Mouse (Mus musculus): ENCODE measurements around the gene Ifit1bl2. TPM values are rescaled to one million over a fixed set of nuclear protein-coding genes. Genes with fewer than 3 reads are reported as not detected.
"Not testable (repeated sequence)": the region's sequence is repeated elsewhere in the genome, so short reads cannot be mapped to it uniquely, and the experiment has no call there.

Gene Ifit1bl2
- polyA plus RNA-seq, 1 experiment from 2014 or later: 0.32 TPM

- not testable (repeated sequence) for H3K36me3 ChIP-seq (ENCODE audit: insufficient read depth, low read length); H3K4me2 ChIP-seq (ENCODE audit: low read length); DNase-seq (ENCODE audit: low spot score); H3K4me1 ChIP-seq (replicated peaks; ENCODE audit: insufficient read depth, low read length); H3K9me3 ChIP-seq (replicated peaks; ENCODE audit: low read length); H3K9ac ChIP-seq (ENCODE audit: low read depth, low read length); H3K27ac ChIP-seq; H3K27me3 ChIP-seq (ENCODE audit: insufficient read depth, low read length); ATAC-seq (replicated peaks; ENCODE audit: low FRiP score, low read depth); H3K4me3 ChIP-seq (replicated peaks; ENCODE audit: low read depth, low read length)
- WGBS: 77% methylated on average over 5 of the region's 5 CpGs
- TF ChIP-seq CTCF (IDR thresholded peaks at IDR 0.05; ENCODE audit: low read depth): peak; percentile 47
Measured at GRCm38 (mm10) chr19:34585740-34586458, 54.6 kb downstream of the Ifit1bl2 start.

- H3K4me1 ChIP-seq (replicated peaks; ENCODE audit: insufficient read depth, low read length); H3K9ac ChIP-seq (ENCODE audit: low read depth, low read length); H3K4me2 ChIP-seq (ENCODE audit: low read length); H3K27me3 ChIP-seq (ENCODE audit: insufficient read depth, low read length); H3K9me3 ChIP-seq (replicated peaks; ENCODE audit: low read length); H3K4me3 ChIP-seq (replicated peaks; ENCODE audit: low read depth, low read length); DNase-seq (ENCODE audit: low spot score); H3K36me3 ChIP-seq (ENCODE audit: insufficient read depth, low read length): not testable (repeated sequence)
- ATAC-seq (replicated peaks; ENCODE audit: low FRiP score, low read depth): peak; percentile 76
- peak within 1 kb of the TSS; percentile 68; the same call in 1 of the 2 replicates for H3K27ac ChIP-seq
- WGBS: 22% methylated on average over 2 of the region's 2 CpGs
Measured at GRCm38 (mm10) chr19:34583126-34583766, 57.3 kb downstream of the Ifit1bl2 start, which contains the start of gene Ifit3. Gene Ifit3 (plus strand): TSS chr19:34583531.

- not testable (repeated sequence) for H3K9ac ChIP-seq (ENCODE audit: low read depth, low read length); H3K9me3 ChIP-seq (replicated peaks; ENCODE audit: low read length); DNase-seq (ENCODE audit: low spot score); H3K27me3 ChIP-seq (ENCODE audit: insufficient read depth, low read length); H3K4me2 ChIP-seq (ENCODE audit: low read length); H3K36me3 ChIP-seq (ENCODE audit: insufficient read depth, low read length); H3K4me1 ChIP-seq (replicated peaks; ENCODE audit: insufficient read depth, low read length); H3K4me3 ChIP-seq (replicated peaks; ENCODE audit: low read depth, low read length)
- H3K27ac ChIP-seq: peak overlapping the region; percentile 68; the same call in 1 of the 2 replicates
- 61% methylated on average over 2 of the region's 2 CpGs for WGBS
- ATAC-seq (replicated peaks; ENCODE audit: low FRiP score, low read depth): peak; percentile 80
Measured at GRCm38 (mm10) chr19:34582696-34583095, 57.8 kb downstream of the Ifit1bl2 start.

GRCm38 (mm10) chr19:34577121-34577520 lies 63.4 kb downstream of the Ifit1bl2 start:
- no peak overlapping the region for H3K27ac ChIP-seq
- DNase-seq (ENCODE audit: low spot score) (no peak), ATAC-seq (replicated peaks; ENCODE audit: low FRiP score, low read depth) (no peak)

GRCm38 (mm10) chr19:34573650-34574049 lies 66.9 kb downstream of the Ifit1bl2 start:
- H3K4me3 ChIP-seq (replicated peaks; ENCODE audit: low read depth, low read length): no peak overlapping the region
- H3K4me1 ChIP-seq (replicated peaks; ENCODE audit: insufficient read depth, low read length): no peaks in the 10 kb centered on the region
- WGBS: 93% methylated on average over 5 of the region's 5 CpGs
- H3K9me3 ChIP-seq (replicated peaks; ENCODE audit: low read length): no peaks in the 10 kb centered on the region
- ATAC-seq (replicated peaks; ENCODE audit: low FRiP score, low read depth) (no peak), DNase-seq (ENCODE audit: low spot score) (no peak)
- no peak overlapping the region for H3K27ac ChIP-seq
- no peak overlapping the region for H3K4me2 ChIP-seq (ENCODE audit: low read length)
- H3K27me3 ChIP-seq (ENCODE audit: insufficient read depth, low read length): no peaks in the 10 kb centered on the region
- H3K36me3 ChIP-seq (ENCODE audit: insufficient read depth, low read length): no peaks in the 10 kb centered on the region
- no peak overlapping the region for H3K9ac ChIP-seq (ENCODE audit: low read depth, low read length)
- no peak for TF ChIP-seq CTCF (IDR thresholded peaks at IDR 0.05; ENCODE audit: low read depth)

More at GRCm38 (mm10) chr19:34577121-34577520, 63.4 kb downstream of the Ifit1bl2 start:
- TF ChIP-seq CTCF (IDR thresholded peaks at IDR 0.05; ENCODE audit: low read depth): no peak
- Histone ChIP-seq H3K9ac (ENCODE audit: low read depth, low read length) (no peak overlapping the region), H3K27me3 (ENCODE audit: insufficient read depth, low read length) (no peaks in the 10 kb centered on the region), H3K4me1 (replicated peaks; ENCODE audit: insufficient read depth, low read length) (no peaks in the 10 kb centered on the region), H3K9me3 (replicated peaks; ENCODE audit: low read length) (no peaks in the 10 kb centered on the region), H3K4me3 (replicated peaks; ENCODE audit: low read depth, low read length) (no peak overlapping the region), H3K4me2 (ENCODE audit: low read length) (no peak overlapping the region), H3K36me3 (ENCODE audit: insufficient read depth, low read length) (no peaks in the 10 kb centered on the region)
- WGBS: 68% methylated on average over 1 of the region's 1 CpGs

- Histone ChIP-seq H3K4me3 (replicated peaks; ENCODE audit: low read depth, low read length) (no peak overlapping the region), H3K4me1 (replicated peaks; ENCODE audit: insufficient read depth, low read length) (no peaks in the 10 kb centered on the region), H3K9me3 (replicated peaks; ENCODE audit: low read length) (no peaks in the 10 kb centered on the region), H3K4me2 (ENCODE audit: low read length) (no peak overlapping the region), H3K27ac (no peak overlapping the region), H3K36me3 (ENCODE audit: insufficient read depth, low read length) (no peaks in the 10 kb centered on the region), H3K9ac (ENCODE audit: low read depth, low read length) (no peak overlapping the region), H3K27me3 (ENCODE audit: insufficient read depth, low read length) (no peaks in the 10 kb centered on the region)
- 91% methylated on average over 1 of the region's 1 CpGs for WGBS
- DNase-seq (ENCODE audit: low spot score): no peak
- no peak for TF ChIP-seq CTCF (IDR thresholded peaks at IDR 0.05; ENCODE audit: low read depth)
- no peak for ATAC-seq (replicated peaks; ENCODE audit: low FRiP score, low read depth)
Measured at GRCm38 (mm10) chr19:34571080-34571479, 69.5 kb downstream of the Ifit1bl2 start.

All from kidney, postnatal 0 days (tissue).